30 mouse cellular contexts compared by ENCODE assay signal in genomic region chr2:58196880-58197279, GRCm38 (mm10). TPM values are rescaled to one million over a fixed set of nuclear protein-coding genes. Genes with fewer than 3 reads are reported as not detected.
DNase-seq lines count a peak whose midpoint lies in the region; ATAC-seq and TF ChIP-seq lines count a peak whose summit lies in the region.
"Had no signal": no experiment of that assay in that cellular context is flagged by ENCODE, and none has a peak within 500 bp of the region (broad histone marks: within the 10 kb centered on the region; RNA-seq: fewer than 3 reads in every experiment).

No protein-coding gene starts in this region.

- peak; percentile 89 for DNase-seq in heart, adult 11 months
- no peak for DNase-seq in heart, postnatal 14 days
- DNase-seq in lung, postnatal 36 days = peak; percentile 43
- no peak for DNase-seq in lung, adult 2 months
- peak; percentile 23 to 30 for DNase-seq in monocyte, adult 2 months (ENCODE audit: low read depth in 1 of 2, low spot score in 2 of 2)
- no peak for DNase-seq in right cerebral cortex, postnatal 4 days
- no peak for DNase-seq in hindbrain, embryonic 14.5 days (ENCODE audit: low spot score)
- DNase-seq: adrenal gland, postnatal 14 days; cerebellum, adult 11-12 months; cerebellum, adult 9-11 months; forebrain, postnatal 0 days; heart, postnatal 36 days; kidney, adult 9 months; kidney, postnatal 10 days; liver, postnatal 0 days; lung, postnatal 4 days; midbrain, embryonic 14.5 days; thymus, postnatal 14 days had no signal

- no peaks in the 10 kb centered on the region for H3K4me1 ChIP-seq in lung, adult 2 months (ENCODE audit: control insufficient read depth, insufficient read depth, low read length)
- H3K4me1 ChIP-seq in hindbrain, embryonic 14.5 days (replicated peaks; ENCODE audit: control insufficient read depth, insufficient read depth, low read length) = no peaks in the 10 kb centered on the region
- H3K4me1 ChIP-seq: heart, embryonic 10.5 days; heart, embryonic 15.5 days; hindbrain, embryonic 13.5 days; limb, embryonic 12.5 days; neural tube, embryonic 12.5 days; stomach, embryonic 15.5 days had no signal

- H3K4me2 ChIP-seq in hindbrain, embryonic 14.5 days (replicated peaks) = no peak overlapping the region
- H3K4me2 ChIP-seq: embryonic facial prominence, embryonic 13.5 days; heart, embryonic 15.5 days; hindbrain, embryonic 13.5 days; limb, embryonic 12.5 days; liver, embryonic 11.5 days; neural tube, embryonic 12.5 days; stomach, embryonic 15.5 days had no signal

- no peak overlapping the region for H3K4me3 ChIP-seq in lung, adult 2 months (replicated peaks; ENCODE audit: extremely low read depth, low read depth, low read length)
- no peak overlapping the region for H3K4me3 ChIP-seq in hindbrain, embryonic 14.5 days (replicated peaks; ENCODE audit: low read length)
- H3K4me3 ChIP-seq: embryonic facial prominence, embryonic 13.5 days; heart, embryonic 10.5 days; heart, embryonic 15.5 days; hindbrain, embryonic 13.5 days; limb, embryonic 12.5 days; myocyte; neural tube, embryonic 12.5 days; stomach, embryonic 15.5 days had no signal

- no peaks in the 10 kb centered on the region for H3K9me3 ChIP-seq in hindbrain, embryonic 14.5 days (ENCODE audit: control insufficient read depth, low read length)
- H3K9me3 ChIP-seq: embryonic facial prominence, embryonic 13.5 days; heart, embryonic 10.5 days; heart, embryonic 15.5 days; hindbrain, embryonic 13.5 days; limb, embryonic 12.5 days; neural tube, embryonic 12.5 days; stomach, embryonic 15.5 days had no signal

- no peaks in the 10 kb centered on the region for H3K36me3 ChIP-seq in hindbrain, embryonic 14.5 days (replicated peaks; ENCODE audit: control insufficient read depth, insufficient read depth)
- H3K36me3 ChIP-seq: embryonic facial prominence, embryonic 13.5 days; heart, embryonic 10.5 days; heart, embryonic 15.5 days; hindbrain, embryonic 13.5 days; limb, embryonic 12.5 days; neural tube, embryonic 12.5 days; stomach, embryonic 15.5 days had no signal

- no peak for TF ChIP-seq CTCF in lung, adult 2 months (IDR thresholded peaks at IDR 0.05; ENCODE audit: insufficient read depth, low read length)

- ATAC-seq in hindbrain, embryonic 14.5 days (ENCODE audit: low FRiP score) = no peak
- ATAC-seq: forebrain, postnatal 0 days; intestine, postnatal 0 days; liver, postnatal 0 days; Patski had no signal

- H3K27ac ChIP-seq in hindbrain, embryonic 14.5 days = no peak overlapping the region
- H3K27ac ChIP-seq: embryonic facial prominence, embryonic 13.5 days; heart, embryonic 10.5 days; heart, embryonic 15.5 days; hindbrain, embryonic 13.5 days; limb, embryonic 12.5 days; neural tube, embryonic 12.5 days; stomach, embryonic 15.5 days had no signal

- no peaks in the 10 kb centered on the region for H3K27me3 ChIP-seq in hindbrain, embryonic 14.5 days (ENCODE audit: control insufficient read depth, insufficient read depth, low read length)
- H3K27me3 ChIP-seq: embryonic facial prominence, embryonic 13.5 days; heart, embryonic 15.5 days; hindbrain, embryonic 13.5 days; limb, embryonic 12.5 days; neural tube, embryonic 12.5 days; Patski; stomach, embryonic 15.5 days had no signal

- intact Hi-C loops in heart, postnatal 14 days (cut with DNase I) = loop anchor here (5.0 kb wide), 3 partner anchors 85 to 470 kb away; no protein-coding TSS in a partner anchor

- no peak overlapping the region for H3K9ac ChIP-seq in hindbrain, embryonic 14.5 days
- H3K9ac ChIP-seq: embryonic facial prominence, embryonic 13.5 days; forebrain, postnatal 0 days; heart, embryonic 15.5 days; hindbrain, embryonic 13.5 days; limb, embryonic 12.5 days; liver, postnatal 0 days; neural tube, embryonic 12.5 days; stomach, embryonic 15.5 days had no signal

- TF ChIP-seq POLR2A in lung, adult 2 months (IDR thresholded peaks at IDR 0.05; ENCODE audit: borderline replicate concordance, extremely low read depth, low read depth, low read length) = no peak

- 21% methylated on average over 1 of the region's 1 CpGs for WGBS in lung, adult 2 months
- 78% methylated on average over 1 of the region's 1 CpGs for WGBS in hindbrain, embryonic 14.5 days

RNA-seq across cellular contexts. Expression of gene Cytip, which starts 1.5 kb away (rescaled TPM):
- total RNA-seq in heart, postnatal 14 days (2021) = 1 to 10 TPM; 1.1 to 4.7 TPM
- 65.8 and 71.2 TPM in 2 replicates for polyA plus RNA-seq in lung, adult 2 months (2012; rRNA removed)
- polyA plus RNA-seq in hindbrain, embryonic 14.5 days (2014; fragmentation: Nextera tagmentation; extraction: Ambion mirVana) = 0.34 TPM in 1 of 2 replicates, not detected in the other
- total RNA-seq: MEL had no signal

Comparison
In these comparisons a context has a peak if more than half of its experiments do, and no peak if none do; other contexts are left out.
1. DNase-seq: peak in heart, adult 11 months (single experiment), lung, postnatal 36 days (single experiment) and monocyte, adult 2 months (2 of 2); none in heart, postnatal 14 days (0 of 2), lung, adult 2 months (single experiment), right cerebral cortex, postnatal 4 days (single experiment) and hindbrain, embryonic 14.5 days (single experiment).
2. RNA of gene Cytip, which starts 1.5 kb away (polyA plus RNA-seq): 65.8 to 71.2 TPM in lung, adult 2 months; 0.34 TPM in hindbrain, embryonic 14.5 days; every median in the first group is over 10 times any median in the second.